8 mouse cellular contexts compared by ENCODE assay signal in genomic region chr5:23712130-23713001, GRCm38 (mm10). TPM values are rescaled to one million over a fixed set of nuclear protein-coding genes. Genes with fewer than 3 reads are reported as not detected.
A peak's percentile ranks its signal among the peaks of the same experiment; 100 is the strongest.
DNase-seq lines count a peak whose midpoint lies in the region; ATAC-seq lines count a peak whose summit lies in the region.

No protein-coding gene starts in this region.

- peak; percentile 83 for ATAC-seq in CD4-positive, CD25-positive, alpha-beta regulatory T cell, adult 4 months
- peak; percentile 97 for ATAC-seq in heart, embryonic 14.5 days (ENCODE audit: insufficient number of reproducible peaks, insufficient read depth, low FRiP score, low read depth)
- peak; percentile 98 for ATAC-seq in liver, embryonic 13.5 days (ENCODE audit: low read depth)
- ATAC-seq in stomach, embryonic 16.5 days (ENCODE audit: insufficient read depth, low FRiP score) = peak; percentile 98

- WGBS in forebrain, embryonic 10.5 days = 6% methylated on average over 60 of the region's 60 CpGs
- WGBS in heart, embryonic 14.5 days = 5% methylated on average over 52 of the region's 60 CpGs
- WGBS in liver, embryonic 13.5 days (ENCODE audit: insufficient replicate concordance) = 8% methylated on average over 60 of the region's 60 CpGs
- 3% methylated on average over 60 of the region's 60 CpGs for whole genome bisulfite sequencing in stomach, embryonic 16.5 days

- peaks cover 38% of the 10 kb centered on the region for H3K36me3 ChIP-seq in forebrain, embryonic 10.5 days (replicated peaks)
- peaks cover 25% of the 10 kb centered on the region for H3K36me3 ChIP-seq in heart, embryonic 14.5 days (ENCODE audit: control insufficient read depth, insufficient read depth, low read length)
- H3K36me3 ChIP-seq in liver, embryonic 13.5 days = peaks cover 38% of the 10 kb centered on the region
- peaks cover 28% of the 10 kb centered on the region for H3K36me3 ChIP-seq in stomach, embryonic 16.5 days (ENCODE audit: control insufficient read depth, insufficient read depth, low read length)

- peaks cover 37% of the 10 kb centered on the region for H3K9me3 ChIP-seq in forebrain, embryonic 10.5 days
- H3K9me3 ChIP-seq in heart, embryonic 14.5 days (ENCODE audit: control insufficient read depth, low read length) = peaks cover 22% of the 10 kb centered on the region
- peaks cover 14% of the 10 kb centered on the region; the same call in 1 of the 2 replicates for H3K9me3 ChIP-seq in liver, embryonic 13.5 days (replicated peaks)
- peaks cover 23% of the 10 kb centered on the region for H3K9me3 ChIP-seq in stomach, embryonic 16.5 days (replicated peaks; ENCODE audit: control insufficient read depth, low read length)

- peak overlapping the region; percentile 84 for H3K4me2 ChIP-seq in heart, embryonic 14.5 days (ENCODE audit: low read length)
- peak overlapping the region; percentile 77 for H3K4me2 ChIP-seq in liver, embryonic 13.5 days
- peak overlapping the region; percentile 73 for H3K4me2 ChIP-seq in stomach, embryonic 16.5 days (ENCODE audit: low read depth, low read length)

- H3K9ac ChIP-seq in heart, embryonic 14.5 days (ENCODE audit: low read length) = peak overlapping the region; percentile 80
- peak overlapping the region; percentile 76 for H3K9ac ChIP-seq in liver, embryonic 13.5 days
- H3K9ac ChIP-seq in stomach, embryonic 16.5 days (ENCODE audit: low read length) = peak overlapping the region; percentile 84

- H3K4me3 ChIP-seq in brown adipose tissue, adult 24 weeks (ENCODE audit: insufficient read depth, low read depth, low read length) = peak overlapping the region; percentile 72
- H3K4me3 ChIP-seq in forebrain, embryonic 10.5 days = peak overlapping the region; percentile 75
- peak overlapping the region; percentile 76 to 92 for H3K4me3 ChIP-seq in heart, embryonic 14.5 days (ENCODE audit: control insufficient read depth in 1 of 2, insufficient read depth in 1 of 2, low read depth in 1 of 2, low read length in 2 of 2)
- H3K4me3 ChIP-seq in liver, embryonic 13.5 days (replicated peaks) = peak overlapping the region; percentile 71
- H3K4me3 ChIP-seq in stomach, embryonic 16.5 days (replicated peaks; ENCODE audit: low read length) = peak overlapping the region; percentile 77

- H3K4me1 ChIP-seq in brown adipose tissue, adult 24 weeks (ENCODE audit: control insufficient read depth, insufficient read depth, insufficient read length, low read length) = no peaks in the 10 kb centered on the region
- peaks cover 13% of the 10 kb centered on the region for H3K4me1 ChIP-seq in forebrain, embryonic 10.5 days
- peaks cover 2 to 5% of the 10 kb centered on the region in 2 experiments for H3K4me1 ChIP-seq in heart, embryonic 14.5 days (ENCODE audit: control insufficient read depth in 2 of 2, insufficient read depth in 2 of 2, low read length in 2 of 2)
- H3K4me1 ChIP-seq in liver, embryonic 13.5 days (replicated peaks) = peaks cover 11% of the 10 kb centered on the region
- 0 out of 2 replicates have a peak, but pooled peaks cover 3% of the 10 kb centered on the region for H3K4me1 ChIP-seq in stomach, embryonic 16.5 days (ENCODE audit: control insufficient read depth, insufficient read depth, low read length)

- H3K27me3 ChIP-seq in forebrain, embryonic 10.5 days (ENCODE audit: poor library complexity, severe bottlenecking) = no peaks in the 10 kb centered on the region
- no peaks in the 10 kb centered on the region for H3K27me3 ChIP-seq in heart, embryonic 14.5 days (ENCODE audit: control insufficient read depth, insufficient read depth, low read length)
- no peaks in the 10 kb centered on the region for H3K27me3 ChIP-seq in liver, embryonic 13.5 days
- H3K27me3 ChIP-seq in stomach, embryonic 16.5 days (ENCODE audit: control insufficient read depth, insufficient read depth, low read length) = no peaks in the 10 kb centered on the region

- DNase-seq in forebrain, embryonic 10.5 days (ENCODE audit: extremely low spot score, low spot score) = peak; percentile 81
- DNase-seq in kidney, postnatal 14 days = peak; percentile 86
- no peak for DNase-seq in liver, embryonic 13.5 days
- DNase-seq in natural killer cell, adult 2 months (ENCODE audit: low spot score in 2 of 2) = peak; percentile 78 to 80

- H3K27ac ChIP-seq in brown adipose tissue, adult 24 weeks (replicated peaks; ENCODE audit: low read depth, low read length) = peak overlapping the region; percentile 67; the same call in 1 of the 2 replicates
- H3K27ac ChIP-seq in forebrain, embryonic 10.5 days = peak overlapping the region; percentile 92
- peak overlapping the region; percentile 86 to 89 for H3K27ac ChIP-seq in heart, embryonic 14.5 days (replicated peaks in 1 of 2; ENCODE audit: control insufficient read depth in 1 of 2, insufficient read depth in 1 of 2, low read depth in 2 of 2, low read length in 2 of 2)
- peak overlapping the region; percentile 63 for H3K27ac ChIP-seq in liver, embryonic 13.5 days
- peak overlapping the region; percentile 75 for H3K27ac ChIP-seq in stomach, embryonic 16.5 days (ENCODE audit: low read length)

RNA-seq across cellular contexts. Expression of gene Srpk2, which starts 27.9 kb away (rescaled TPM):
- 10 to 100 TPM; 85.5 to 86.7 TPM for polyA plus RNA-seq in CD4-positive, CD25-positive, alpha-beta regulatory T cell, adult 4 months (2017; shearing (Covaris generic))
- 16.7 and 17.0 TPM in 2 replicates for polyA plus RNA-seq in brown adipose tissue, adult 24 weeks (2012; ENCODE audit: insufficient read depth, insufficient read length, missing spikeins)
- 51.8 and 58.1 TPM in 2 replicates for polyA plus RNA-seq in forebrain, embryonic 10.5 days (2016; fragmentation: Nextera tagmentation; extraction: Ambion mirVana)
- polyA plus RNA-seq in heart, embryonic 14.5 days (2014; fragmentation: Nextera tagmentation; extraction: Ambion mirVana) = 49.6 and 50.8 TPM in 2 replicates
- polyA plus RNA-seq in liver, embryonic 13.5 days (2015; fragmentation: Nextera tagmentation; extraction: Ambion mirVana) = 7.8 and 7.9 TPM in 2 replicates
- 33.9 and 36.2 TPM in 2 replicates for polyA plus RNA-seq in stomach, embryonic 16.5 days (2015; fragmentation: Nextera tagmentation; extraction: Ambion mirVana)
